ENCODE assay signal across 16 mouse cellular contexts in genomic region chr2:90726818-90727217, GRCm38 (mm10).
"Had no signal": no experiment of that assay in that cellular context is flagged by ENCODE, and none has a peak within 500 bp of the region (broad histone marks: within the 10 kb centered on the region; RNA-seq: fewer than 3 reads in every experiment).

No protein-coding gene starts in this region.

- H3K4me2 ChIP-seq: neural tube, embryonic 13.5 days; neural tube, embryonic 15.5 days; stomach, embryonic 15.5 days had no signal

- H3K27ac ChIP-seq: neural tube, embryonic 13.5 days; neural tube, embryonic 15.5 days; stomach, embryonic 15.5 days; stomach, postnatal 0 days had no signal

- H3K4me3 ChIP-seq: neural tube, embryonic 13.5 days; neural tube, embryonic 15.5 days; stomach, embryonic 15.5 days had no signal

- H3K27me3 ChIP-seq: neural tube, embryonic 13.5 days; neural tube, embryonic 15.5 days; stomach, embryonic 15.5 days had no signal

- H3K4me1 ChIP-seq: neural tube, embryonic 13.5 days; neural tube, embryonic 15.5 days; stomach, embryonic 15.5 days had no signal

- H3K9ac ChIP-seq: neural tube, embryonic 13.5 days; neural tube, embryonic 15.5 days; stomach, embryonic 15.5 days had no signal

- DNase-seq: retina, postnatal 1 day; right cerebral cortex, adult 18-20 months; right cerebral cortex, postnatal 14 days; right cerebral cortex, postnatal 25 days; right cerebral cortex, postnatal 4 days; spleen, adult 18-20 months; thymus, adult 18-20 months; thymus, adult 2 months; thymus, postnatal 14 days; thymus, postnatal 25 days; thymus, postnatal 36 days; thymus, postnatal 4 days had no signal

- H3K9me3 ChIP-seq: neural tube, embryonic 13.5 days; neural tube, embryonic 15.5 days; stomach, embryonic 15.5 days had no signal
